Mouse (Mus musculus) CH12.LX (cell line): ENCODE data around the gene Lrch4. TPM values are rescaled to one million over a fixed set of nuclear protein-coding genes. Genes with fewer than 3 reads are reported as not detected.

Experiments used
- DNase-seq: peaks from one replicate; pipeline ENCODE4 v3.0.0-alpha.2; 2013; ENCODE audit errors: extremely low read depth
- H3K27ac ChIP-seq: 2 replicates; pipeline ENCODE4 v1.5.1; 2012; ENCODE audit warnings: low read depth, mild to moderate bottlenecking, control low read depth, moderate library complexity; ENCODE audit not compliant: insufficient read depth
- H3K27me3 ChIP-seq: replicated peaks from 2 replicates; pipeline ENCODE3; 2012; ENCODE audit warnings: inconsistent platforms
- H3K36me3 ChIP-seq, 2 experiments: replicated peaks in 1 of 2; 2 replicates each; pipeline versions ENCODE3 to v1.6.1; 2012; ENCODE audit warnings: inconsistent platforms in 1 of 2, low read length in 1 of 2, mild to moderate bottlenecking in 1 of 2, mixed read lengths in 1 of 2, moderate library complexity in 1 of 2; ENCODE audit not compliant: control insufficient read depth in 1 of 2, insufficient read depth in 1 of 2
- H3K4me1 ChIP-seq, 2 experiments: 2 replicates each; pipeline ENCODE4 v1.6.1; 2012; ENCODE audit warnings: inconsistent platforms in 1 of 2, moderate library complexity in 1 of 2; ENCODE audit not compliant: insufficient read depth in 2 of 2, control insufficient read depth in 1 of 2
- H3K4me2 ChIP-seq: 2 replicates; pipeline ENCODE4 v1.6.1; 2012; ENCODE audit warnings: low read depth, mild to moderate bottlenecking, control low read depth; ENCODE audit not compliant: poor library complexity, insufficient read depth, severe bottlenecking
- H3K4me3 ChIP-seq, 3 experiments: fragments of 150-350 bp in 1 of 3; sonication (generic) in 1 of 3; replicated peaks in 1 of 3; 2 replicates each; pipeline versions ENCODE3 to v1.5.1; 2011 to 2012; ENCODE audit warnings: low read depth in 2 of 3, low read length in 2 of 3, mild to moderate bottlenecking in 2 of 3, moderate library complexity in 2 of 3, control low read depth in 1 of 3, improper control_type of control experiment in 1 of 3, inconsistent platforms in 1 of 3, mixed read lengths in 1 of 3; ENCODE audit not compliant: poor library complexity in 1 of 3
- H3K79me2 ChIP-seq: replicated peaks from 2 replicates; pipeline ENCODE4 v1.6.1; 2012; ENCODE audit warnings: mild to moderate bottlenecking, moderate library complexity; ENCODE audit not compliant: control insufficient read depth, poor library complexity, insufficient read depth, severe bottlenecking; ENCODE audit errors: extremely low read depth
- H3K9ac ChIP-seq: 2 replicates; pipeline ENCODE4 v1.6.1; 2012; ENCODE audit warnings: low read depth, mild to moderate bottlenecking, control low read depth, moderate library complexity; ENCODE audit not compliant: insufficient read depth
- H3K9me3 ChIP-seq: replicated peaks from 2 replicates; pipeline ENCODE3; 2012; ENCODE audit warnings: low read length, inconsistent platforms, mixed read lengths
- CHD2 ChIP-seq: IDR thresholded peaks from 2 replicates; pipeline ENCODE4 v1.6.1; 2011; ENCODE audit warnings: low read length, improper control_type of control experiment
- CTCF ChIP-seq, 2 experiments: IDR thresholded peaks in 1 of 2; conservative IDR thresholded peaks in 1 of 2; 2 replicates each; pipeline ENCODE4 v1.5.1; 2011 to 2012; ENCODE audit warnings: low read depth in 2 of 2, low read length in 2 of 2, improper control_type of control experiment in 1 of 2, inconsistent platforms in 1 of 2, mild to moderate bottlenecking in 1 of 2, moderate library complexity in 1 of 2
- E2F4 ChIP-seq: IDR thresholded peaks from 2 replicates; pipeline ENCODE4 v1.6.1; 2011; ENCODE audit warnings: low read depth, low read length, improper control_type of control experiment; ENCODE audit not compliant: insufficient replicate concordance
- ETS1 ChIP-seq: conservative IDR thresholded peaks from 2 replicates; pipeline ENCODE4 v1.6.1; 2012; ENCODE audit warnings: low read depth, mild to moderate bottlenecking, inconsistent platforms, low read length, improper control_type of control experiment, moderate library complexity
- HCFC1 ChIP-seq: IDR thresholded peaks from 2 replicates; pipeline ENCODE4 v1.6.1; 2012; ENCODE audit warnings: low read depth, mild to moderate bottlenecking, inconsistent platforms, low read length, improper control_type of control experiment
- IRF4 ChIP-seq: IDR thresholded peaks from 2 replicates; pipeline ENCODE4 v1.6.1; 2014; ENCODE audit warnings: low read depth, mild to moderate bottlenecking, inconsistent platforms, low read length, improper control_type of control experiment
- JUN ChIP-seq: IDR thresholded peaks from 2 replicates; pipeline ENCODE4 v1.6.1; 2011; ENCODE audit warnings: low read depth, mild to moderate bottlenecking, low read length, improper control_type of control experiment, moderate library complexity; ENCODE audit not compliant: insufficient read depth
- KAT2A ChIP-seq: IDR thresholded peaks from 2 replicates; pipeline ENCODE4 v1.6.1; 2012; ENCODE audit warnings: low read length, improper control_type of control experiment, inconsistent platforms; ENCODE audit not compliant: insufficient replicate concordance
- MAFK ChIP-seq: IDR thresholded peaks from 2 replicates; pipeline ENCODE4 v1.6.1; 2011; ENCODE audit warnings: low read length, improper control_type of control experiment; ENCODE audit not compliant: insufficient replicate concordance
- MEF2A ChIP-seq: IDR thresholded peaks from 2 replicates; pipeline ENCODE4 v1.6.1; 2014; ENCODE audit warnings: low read depth, mild to moderate bottlenecking, inconsistent platforms, low read length, improper control_type of control experiment, borderline replicate concordance
- MXI1 ChIP-seq: IDR thresholded peaks from 2 replicates; pipeline ENCODE4 v1.6.1; 2011; ENCODE audit warnings: mild to moderate bottlenecking, low read depth, low read length, improper control_type of control experiment
- MYC ChIP-seq: IDR thresholded peaks from 2 replicates; pipeline ENCODE4 v1.6.1; 2011; ENCODE audit warnings: low read depth, mild to moderate bottlenecking, improper control_type of control experiment, low read length
- NRF1 ChIP-seq: IDR thresholded peaks from 2 replicates; pipeline ENCODE4 v1.6.1; 2014; ENCODE audit warnings: low read depth, mild to moderate bottlenecking, inconsistent platforms, low read length, improper control_type of control experiment, moderate library complexity
- PAX5 ChIP-seq: IDR thresholded peaks from 2 replicates; pipeline ENCODE4 v1.6.1; 2012; ENCODE audit warnings: low read length, inconsistent platforms, mixed read lengths
- POLR2A ChIP-seq: IDR thresholded peaks from 2 replicates; pipeline ENCODE4 v1.6.1; 2011; ENCODE audit warnings: low read depth, mild to moderate bottlenecking, improper control_type of control experiment, low read length
- POLR2AphosphoS2 ChIP-seq: IDR thresholded peaks from 2 replicates; pipeline ENCODE4 v1.6.1; 2011; ENCODE audit warnings: low read depth, low read length, improper control_type of control experiment
- RAD21 ChIP-seq: IDR thresholded peaks from 2 replicates; pipeline ENCODE4 v1.6.1; 2011; ENCODE audit warnings: low read depth, mild to moderate bottlenecking, low read length, improper control_type of control experiment, moderate library complexity
- RCOR1 ChIP-seq: conservative IDR thresholded peaks from 2 replicates; pipeline ENCODE4 v1.6.1; 2012; ENCODE audit warnings: low read depth, mild to moderate bottlenecking, inconsistent platforms, low read length, improper control_type of control experiment
- SMC3 ChIP-seq: IDR thresholded peaks from 2 replicates; pipeline ENCODE4 v1.6.1; 2011; ENCODE audit warnings: low read depth, low read length, improper control_type of control experiment
- TCF12 ChIP-seq: IDR thresholded peaks from 2 replicates; pipeline ENCODE4 v1.6.1; 2014; ENCODE audit warnings: low read depth, mild to moderate bottlenecking, inconsistent platforms, low read length, improper control_type of control experiment
- UBTF ChIP-seq: IDR thresholded peaks from 2 replicates; pipeline ENCODE4 v1.6.1; 2012; ENCODE audit warnings: low read depth, mild to moderate bottlenecking, inconsistent platforms, low read length, improper control_type of control experiment, moderate library complexity
- USF2 ChIP-seq: conservative IDR thresholded peaks from 2 replicates; pipeline ENCODE4 v1.6.1; 2011; ENCODE audit warnings: low read depth, low read length, improper control_type of control experiment
- ZC3H11A ChIP-seq: IDR thresholded peaks from 2 replicates; pipeline ENCODE4 v1.6.1; 2012; ENCODE audit warnings: low read depth, mild to moderate bottlenecking, inconsistent platforms, low read length, improper control_type of control experiment
- ZMIZ1 ChIP-seq: IDR thresholded peaks from 2 replicates; pipeline ENCODE4 v1.6.1; 2012; ENCODE audit warnings: low read depth, mild to moderate bottlenecking, inconsistent platforms, low read length, improper control_type of control experiment
- dilution Hi-C: fragments of 300-500 bp; cut with MboI; formaldehyde crosslinking; loops from 2 replicates; pipeline ENCODE4 v1.14.3; 2020; ENCODE audit warnings: low sequenced_read_pairs; ENCODE audit not compliant: extremely low pct_unique_long_range_greater_than_20kb, extremely low pct_ligation_motif_present
- in situ Hi-C: fragments of 300-500 bp; cut with MboI; formaldehyde crosslinking; loops from 3 replicates; pipeline ENCODE4 v1.14.3; 2019; ENCODE audit warnings: low sequenced_read_pairs, low pct_ligation_motif_present, low pct_unique_long_range_greater_than_20kb, mixed read lengths
- polyA plus RNA-seq: library from polyadenylated mRNA; unstranded; fragments of >175 nt; gene quantifications from 2 replicates; pipeline ENCODE4 v1.2.1, GENCODE M21; 2012; ENCODE audit warnings: low read depth; ENCODE audit not compliant: insufficient read length
- total RNA-seq, 2 experiments: library from RNA; depleted of rRNA; stranded (reverse); fragments of 300-350 nt in 1 of 2; fragments of >200 nt in 1 of 2; gene quantifications; 2 replicates each; pipeline ENCODE4 v1.2.3; 2012 to 2014

The Lrch4 gene
- total and polyA plus RNA-seq, 3 experiments, result 9.9 to 62.1 (median 25.6) TPM

DNA sequence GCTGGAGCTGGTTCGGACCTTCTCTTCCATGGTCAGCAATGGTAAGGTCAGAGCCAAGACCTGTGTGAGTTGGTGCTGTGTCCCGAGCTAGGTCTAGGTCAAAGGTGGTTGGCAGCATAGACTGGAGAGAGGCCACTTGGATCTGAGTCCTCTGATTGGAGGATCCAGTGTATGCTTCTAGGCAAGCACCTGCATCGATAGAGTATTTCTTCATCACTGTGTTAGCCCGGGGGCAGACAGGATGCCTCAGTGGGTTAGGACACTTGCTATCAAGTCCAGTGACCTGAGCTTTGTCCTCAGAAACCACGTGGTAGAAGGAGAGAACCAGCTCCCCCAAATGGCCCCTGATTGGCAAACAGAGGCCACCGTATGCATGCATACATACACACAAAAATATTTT is 48.7 kb upstream of the Lrch4 start:
- Histone ChIP-seq H3K36me3 (no peaks in the 10 kb centered on the region), H3K9me3 (no peaks in the 10 kb centered on the region)

GRCm38 (mm10) chr5:137582702-137583101 is 46.2 kb upstream of the Lrch4 start:
- Histone ChIP-seq H3K4me2 (no peak overlapping the region), H3K4me3 (no peak overlapping the region), H3K9ac (no peak overlapping the region), H3K9me3 (peaks cover 6% of the 10 kb centered on the region), H3K27ac (no peak overlapping the region)
- in situ Hi-C loops (no loop called here), dilution Hi-C loops (no loop called here)
- TF ChIP-seq KAT2A, result no peak
- no peak for TF ChIP-seq E2F4
- no peak for TF ChIP-seq RAD21
- TF ChIP-seq SMC3, result no peak
- TF ChIP-seq USF2, result no peak
- TF ChIP-seq MXI1, result no peak
- TF ChIP-seq HCFC1, result no peak
- TF ChIP-seq MEF2A, result no peak
- TF ChIP-seq ETS1, result no peak
- no peak for TF ChIP-seq MYC
- TF ChIP-seq POLR2AphosphoS2, result no peak
- no peak for TF ChIP-seq UBTF
- TF ChIP-seq ZC3H11A, result no peak
- no peak for TF ChIP-seq CTCF (conservative IDR thresholded peaks at IDR 0.05 in 1 of 2, IDR thresholded peaks at IDR 0.05 in 1 of 2; ENCODE audit: low read depth in 2 of 2, low read length in 2 of 2)
- TF ChIP-seq RCOR1, result no peak
- TF ChIP-seq IRF4, result no peak
- TF ChIP-seq, all 38 proteins: peak for 0
- DNase-seq, result no peak
- no peaks in the 10 kb centered on the region for H3K36me3 ChIP-seq
- H3K79me2 ChIP-seq, result no peaks in the 10 kb centered on the region
- H3K27me3 ChIP-seq, result peaks cover 3% of the 10 kb centered on the region
- H3K4me1 ChIP-seq, result no peaks in the 10 kb centered on the region

More for the DNA sequence above, 48.7 kb upstream of the Lrch4 start:
- TF ChIP-seq JUN, result no peak
- TF ChIP-seq POLR2A, result no peak
- no peak for TF ChIP-seq ZMIZ1
- no peak for TF ChIP-seq NRF1
- TF ChIP-seq POLR2AphosphoS2, result no peak
- TF ChIP-seq MXI1, result no peak
- TF ChIP-seq TCF12, result no peak
- TF ChIP-seq RAD21, result no peak
- TF ChIP-seq PAX5, result no peak
- TF ChIP-seq HCFC1, result no peak
- no peak for TF ChIP-seq MAFK
- TF ChIP-seq SMC3, result no peak
- TF ChIP-seq CHD2, result no peak
- Histone ChIP-seq H3K4me3 (no peak overlapping the region), H3K4me2 (no peak overlapping the region), H3K27ac (no peak overlapping the region), H3K4me1 (no peaks in the 10 kb centered on the region), H3K9ac (no peak overlapping the region), H3K79me2 (no peaks in the 10 kb centered on the region), H3K27me3 (peaks cover 8% of the 10 kb centered on the region)
- no peak for DNase-seq
- in situ Hi-C loops, result no loop called here
- dilution Hi-C loops, result no loop called here
